Mouse (Mus musculus) T-cell, adult 2 months (primary cell): Measurements from ENCODE around the gene Mgat1.
"Not testable (repeated sequence)": the region's sequence is repeated elsewhere in the genome, so short reads cannot be mapped to it uniquely, and the experiment has no call there.

Experiments used
- DNase-seq: peaks from one replicate; pipeline ENCODE4 v3.0.0; 2022; ENCODE audit warnings: low spot score

Gene Mgat1

GRCm38 (mm10) chr11:49264622-49265021 is 20.6 kb downstream of the Mgat1 start:
- peak; percentile 34 for DNase-seq

GRCm38 (mm10) chr11:49265101-49265500 is 21.1 kb downstream of the Mgat1 start:
- DNase-seq, result no peak

- no peak for DNase-seq
Observed at GRCm38 (mm10) chr11:49266671-49267070, 22.7 kb downstream of the Mgat1 start.

- DNase-seq, result no peak
Observed at GRCm38 (mm10) chr11:49267316-49267715, 23.3 kb downstream of the Mgat1 start.

GRCm38 (mm10) chr11:49267970-49268579 is 24.1 kb downstream of the Mgat1 start:
- no peak for DNase-seq

GRCm38 (mm10) chr11:49269761-49270160 is 25.8 kb downstream of the Mgat1 start:
- DNase-seq, result peak; percentile 29

- DNase-seq, result no peak
Observed at GRCm38 (mm10) chr11:49270368-49270767, 26.4 kb downstream of the Mgat1 start.

- peak; percentile 63 for DNase-seq
Observed at GRCm38 (mm10) chr11:49271334-49271733, 27.3 kb downstream of the Mgat1 start.

- no peak for DNase-seq
Observed at GRCm38 (mm10) chr11:49273834-49274519, 30.0 kb downstream of the Mgat1 start.

GRCm38 (mm10) chr11:49278222-49278621 is 34.2 kb downstream of the Mgat1 start, which contains the start of gene Olfr1393:
Gene Olfr1393, plus strand, starts transcription at chr11:49278304.
- DNase-seq, result no peak

GRCm38 (mm10) chr11:49284982-49285381 is 41.0 kb downstream of the Mgat1 start, which contains the start of gene Olfr1392:
Gene Olfr1392, plus strand, starts transcription at chr11:49285282.
- DNase-seq, result not testable (repeated sequence)

GRCm38 (mm10) chr11:49287251-49287650 is 43.3 kb downstream of the Mgat1 start:
- no peak for DNase-seq

- DNase-seq, result no peak
Observed at GRCm38 (mm10) chr11:49292777-49293176, 48.8 kb downstream of the Mgat1 start.

- DNase-seq, result no peak
Observed at GRCm38 (mm10) chr11:49304441-49304840, 60.5 kb downstream of the Mgat1 start, which contains the start of gene Olfr10. Gene Olfr10, plus strand, starts transcription at chr11:49304741.

GRCm38 (mm10) chr11:49308547-49308946 is 64.6 kb downstream of the Mgat1 start:
- DNase-seq, result not testable (repeated sequence)
